Mouse (Mus musculus): ENCODE results near the gene Mcee.

The Mcee gene

GRCm38 (mm10) chr7:64439595-64440518 is 47.5 kb downstream of the Mcee start:
- DNase-seq = no peak

GRCm38 (mm10) chr7:64440519-64440918 is 48.1 kb downstream of the Mcee start:
- DNase-seq = no peak

GRCm38 (mm10) chr7:64450631-64451030 is 58.2 kb downstream of the Mcee start:
- DNase-seq = no peak

- no peak for DNase-seq
Measured at GRCm38 (mm10) chr7:64451441-64451840, 59.0 kb downstream of the Mcee start.

- DNase-seq = no peak
Measured at GRCm38 (mm10) chr7:64451861-64452382, 59.5 kb downstream of the Mcee start.

- no peak for DNase-seq
Measured at GRCm38 (mm10) chr7:64452471-64453222, 60.2 kb downstream of the Mcee start.

- DNase-seq = no peak
Measured at GRCm38 (mm10) chr7:64456176-64456575, 63.8 kb downstream of the Mcee start.

GRCm38 (mm10) chr7:64456676-64457075 is 64.3 kb downstream of the Mcee start:
- no peak for DNase-seq

- DNase-seq = no peak
Measured at GRCm38 (mm10) chr7:64457811-64458210, 65.4 kb downstream of the Mcee start.

All from lung, adult 18-20 months (tissue).